Mouse (Mus musculus) layer of hippocampus, adult 9-11 months (tissue): ENCODE results near the gene Rnf24.
"Not testable (repeated sequence)": the region's sequence is repeated elsewhere in the genome, so short reads cannot be mapped to it uniquely, and the experiment has no call there.

Source experiments
- DNase-seq: peaks from one replicate; pipeline ENCODE4 v3.0.0; 2022

The Rnf24 gene

DNA sequence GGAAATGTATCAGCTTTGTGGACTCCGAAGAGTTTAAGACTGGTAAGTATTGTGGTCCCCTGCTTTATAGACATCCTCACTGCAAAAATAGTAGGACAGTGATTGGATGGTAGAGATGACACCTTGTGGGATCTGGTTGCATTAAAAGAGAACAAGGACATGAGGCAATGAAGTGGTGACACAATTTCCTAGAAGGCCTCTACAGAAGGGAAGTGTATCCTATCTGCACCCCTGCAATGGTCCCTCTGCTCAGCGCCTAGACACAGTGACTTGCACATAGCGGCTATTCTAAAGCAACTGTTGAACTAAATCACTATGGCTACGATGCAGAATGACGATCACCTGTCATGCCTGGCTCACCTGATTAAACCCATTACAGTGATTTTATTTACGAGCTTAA is 15.1 kb downstream of the Rnf24 start:
- no peak for DNase-seq

DNA sequence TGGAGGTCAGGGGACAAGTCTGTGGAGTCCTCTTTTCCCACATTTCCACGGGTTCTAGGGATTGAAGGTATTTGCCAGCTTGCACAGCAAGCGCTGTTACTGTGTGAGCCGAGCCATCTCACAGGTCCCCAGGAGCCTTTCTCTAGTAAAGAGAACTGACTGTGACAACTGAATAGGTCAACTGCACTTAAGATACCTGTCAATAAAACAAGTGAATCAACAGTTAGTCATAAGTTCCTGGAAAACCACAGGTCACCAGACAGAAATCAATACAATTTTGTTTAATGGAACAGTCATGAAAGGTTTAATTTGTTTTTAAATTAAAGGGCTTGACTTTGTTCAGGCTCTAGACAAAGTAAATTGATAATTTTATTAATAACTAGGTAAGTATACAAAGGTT is 22.1 kb downstream of the Rnf24 start:
- no peak for DNase-seq

DNA sequence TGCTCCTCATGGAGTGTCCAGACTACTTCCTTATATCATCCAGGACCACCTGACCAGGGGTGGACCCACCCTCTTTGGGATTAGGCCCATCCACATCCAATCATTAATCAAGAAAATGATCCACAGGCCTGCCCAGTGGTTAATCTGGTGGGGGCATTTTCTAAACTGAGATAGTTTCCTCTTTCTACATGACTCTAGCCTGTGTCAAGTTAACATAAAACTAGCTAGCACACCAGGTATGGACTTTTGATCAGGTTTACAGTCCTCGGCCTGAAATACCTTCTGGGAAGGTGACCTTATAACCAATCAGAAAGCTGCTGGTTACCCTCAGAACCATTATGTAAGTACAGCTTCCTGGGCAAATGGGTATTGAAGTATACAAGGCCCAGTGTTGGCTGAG is 23.7 kb downstream of the Rnf24 start:
- DNase-seq, result no peak

DNA sequence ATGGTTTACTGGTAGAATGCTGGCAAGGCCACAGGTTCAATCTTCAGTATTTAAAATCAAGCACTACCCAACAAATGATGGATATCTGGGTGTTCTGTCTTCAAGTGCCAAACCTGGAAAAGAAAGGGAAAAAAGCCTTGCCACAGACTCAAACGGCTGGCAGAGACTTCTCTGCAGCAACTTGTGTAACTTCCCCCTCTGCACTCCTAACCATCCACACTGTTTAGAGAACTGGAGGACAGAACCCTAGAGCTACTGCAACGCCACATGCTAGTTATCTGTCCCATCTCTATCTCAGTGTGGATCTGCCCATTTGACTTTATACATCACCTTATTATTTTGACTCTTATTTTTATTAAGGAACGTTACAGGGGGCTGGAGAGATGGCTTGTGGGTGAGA is 26.6 kb downstream of the Rnf24 start:
- no peak for DNase-seq

DNA sequence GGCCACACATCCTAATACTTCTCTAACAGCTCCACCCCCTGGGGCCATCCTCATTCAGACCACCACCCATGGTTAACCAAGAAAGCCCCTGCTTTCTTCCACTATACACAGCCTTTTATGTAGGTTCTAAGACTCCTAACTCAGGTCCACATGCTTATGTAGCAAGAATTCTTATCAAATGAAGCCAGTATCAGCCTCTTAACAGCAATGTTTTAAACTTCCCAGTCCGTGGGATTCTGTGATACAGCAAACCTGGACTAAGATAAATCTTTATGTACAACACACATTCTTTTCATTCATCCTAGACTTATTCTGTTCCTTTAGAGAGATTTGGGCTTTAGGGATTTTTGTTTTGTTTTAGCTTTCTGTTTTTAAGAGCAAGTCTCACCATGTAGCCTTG is 29.0 kb downstream of the Rnf24 start:
- no peak for DNase-seq

DNA sequence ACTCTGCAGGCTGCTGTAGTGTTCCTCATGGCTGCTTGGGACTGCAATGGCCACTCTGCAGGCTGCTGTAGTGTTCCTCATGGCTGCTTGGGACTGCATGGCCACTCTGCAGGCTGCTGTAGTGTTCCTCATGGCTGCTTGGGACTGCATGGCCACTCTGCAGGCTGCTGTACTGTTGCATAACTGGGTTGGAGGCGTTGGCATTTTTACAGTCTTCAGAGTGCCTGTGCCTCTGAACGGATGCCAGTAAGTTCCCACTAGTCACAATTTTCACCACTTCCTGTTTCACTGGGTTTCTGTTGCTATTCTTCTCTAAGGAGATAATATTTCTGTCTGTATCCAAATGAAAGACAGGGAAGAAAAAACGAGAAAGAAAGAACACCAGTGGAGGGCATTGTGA is 31.5 kb downstream of the Rnf24 start:
- peak; percentile 64 for DNase-seq

DNA sequence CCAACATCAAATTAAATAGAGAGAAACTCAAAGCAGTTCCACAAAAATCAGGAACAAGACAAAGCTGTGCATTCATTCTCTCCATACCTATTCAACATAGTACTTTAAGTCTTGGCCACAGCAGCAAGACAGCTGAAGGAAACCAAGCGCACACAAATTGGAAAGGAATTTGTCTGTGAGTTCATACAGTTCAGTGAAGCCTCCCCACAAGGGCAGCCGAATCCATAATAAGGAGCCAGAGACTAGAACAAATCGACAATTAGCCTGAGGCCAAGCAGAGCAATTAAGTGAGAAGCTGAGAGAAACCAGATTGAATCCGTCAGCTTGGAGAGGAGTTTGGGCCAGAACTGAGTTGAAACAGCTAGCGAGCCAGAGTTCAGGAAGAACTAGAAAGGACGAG is 33.3 kb downstream of the Rnf24 start:
- DNase-seq, result no peak

DNA sequence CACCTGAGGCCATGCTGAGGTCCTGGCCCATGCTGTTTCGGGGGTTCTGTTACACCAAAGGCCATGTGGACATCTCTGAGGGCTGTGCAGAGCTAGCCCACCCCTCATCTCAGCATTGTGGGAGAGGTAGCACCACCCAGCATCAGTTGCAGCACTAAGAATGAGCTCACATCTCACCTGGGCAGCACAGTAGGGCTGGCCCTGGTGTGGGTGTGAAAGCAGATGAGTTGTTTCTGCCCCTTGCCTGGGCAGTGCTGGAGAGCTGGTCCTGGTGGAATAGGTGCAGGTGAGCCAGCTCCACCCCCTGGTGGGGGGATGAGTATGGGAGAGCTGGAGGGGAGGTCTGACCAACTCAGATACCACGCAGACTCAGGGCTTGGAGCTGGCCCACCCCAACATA is 36.5 kb downstream of the Rnf24 start:
- DNase-seq, result no peak

DNA sequence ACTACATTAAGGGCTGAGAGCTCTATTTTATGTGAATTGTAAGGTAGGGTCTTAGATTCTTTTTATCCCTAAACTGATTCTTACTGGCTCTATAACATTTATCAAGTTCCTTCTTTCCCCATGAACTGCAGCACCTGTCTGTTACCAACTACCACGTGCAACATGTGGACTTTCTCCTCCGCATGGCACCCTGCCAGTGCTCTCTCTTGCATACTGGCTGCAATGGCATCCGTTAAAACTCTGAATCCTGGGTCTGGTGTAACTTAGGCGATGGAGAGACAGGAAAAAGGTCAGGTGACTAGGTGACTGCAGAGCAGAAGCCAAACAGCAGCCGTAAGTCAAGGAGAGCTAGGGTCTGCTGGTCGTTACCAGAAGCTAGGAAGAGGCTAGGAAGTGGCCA is 43.4 kb downstream of the Rnf24 start:
- no peak for DNase-seq

DNA sequence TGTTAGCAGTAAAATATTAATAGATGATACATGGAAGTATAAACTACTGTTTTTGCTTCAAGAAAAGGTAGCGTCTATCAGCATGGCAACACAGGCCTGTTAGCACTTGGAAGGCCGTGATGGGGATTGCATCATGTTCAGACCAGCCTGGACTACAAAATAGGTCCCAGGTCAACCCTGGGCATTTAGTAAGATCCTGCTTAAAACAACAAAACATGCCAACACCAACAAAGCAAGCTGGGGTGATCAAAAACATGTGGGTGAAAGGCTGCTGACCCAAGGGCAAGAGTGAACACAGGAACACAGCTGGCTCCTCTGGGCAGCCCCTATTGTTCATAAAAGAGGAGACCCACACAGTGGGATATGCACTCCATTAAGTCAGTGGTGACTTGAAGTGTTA is 44.9 kb downstream of the Rnf24 start:
- no peak for DNase-seq

DNA sequence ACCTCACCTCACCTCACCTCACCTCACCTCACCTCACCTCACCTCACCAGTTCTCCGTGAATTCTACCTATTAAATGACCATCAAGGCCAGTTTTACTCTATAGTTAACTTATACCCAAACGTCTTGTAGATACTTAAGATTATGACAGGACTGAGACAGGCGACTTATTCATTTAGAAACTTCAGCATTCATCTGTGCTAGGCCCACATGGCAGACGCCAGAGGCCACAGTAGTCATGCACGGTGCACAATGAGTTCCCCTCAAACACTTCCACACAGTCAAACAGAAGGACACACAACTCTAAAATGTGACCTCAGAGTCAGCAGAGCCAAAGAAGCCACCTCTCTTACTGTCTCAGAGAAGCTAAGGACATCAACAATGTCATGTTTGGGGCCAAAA is 45.3 kb downstream of the Rnf24 start:
- no peak for DNase-seq

DNA sequence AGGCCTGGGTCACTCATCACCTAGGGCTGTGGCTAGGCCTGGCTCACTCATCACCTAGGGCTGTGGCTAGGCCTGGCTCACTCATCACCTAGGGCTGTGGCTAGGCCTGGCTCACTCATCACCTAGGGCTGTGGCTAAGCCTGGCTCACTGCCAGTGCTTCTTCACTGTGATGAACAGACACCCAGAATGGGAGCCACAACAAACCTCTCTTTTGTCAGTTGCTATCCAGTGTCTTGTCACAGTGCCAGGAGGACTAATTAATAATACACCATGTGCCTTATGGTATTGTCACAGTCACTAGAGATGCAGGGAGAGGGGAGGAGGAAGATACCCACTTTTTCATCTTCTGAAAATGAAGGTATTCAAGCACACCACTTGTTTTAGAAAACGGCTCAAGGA is 47.5 kb downstream of the Rnf24 start:
- DNase-seq, result peak; percentile 59

DNA sequence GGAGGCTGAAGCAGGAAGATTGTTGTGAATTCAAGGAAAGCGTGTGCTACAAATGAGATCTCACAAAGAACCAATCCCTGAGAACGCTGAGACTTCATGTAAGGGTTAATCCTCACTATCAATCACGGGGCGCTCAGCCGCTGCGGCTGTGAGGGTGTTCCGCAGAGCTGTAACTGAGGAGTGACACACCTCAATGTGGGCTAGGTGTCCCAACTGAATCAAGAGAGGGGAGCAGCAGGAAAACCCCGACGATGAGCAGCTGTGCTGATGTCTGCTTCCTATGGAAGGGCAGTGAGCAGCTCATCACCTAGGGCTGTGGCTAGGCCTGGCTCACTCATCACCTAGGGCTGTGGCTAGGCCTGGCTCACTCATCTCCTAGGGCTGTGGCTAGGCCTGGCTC is 48.2 kb downstream of the Rnf24 start:
- no peak for DNase-seq

DNA sequence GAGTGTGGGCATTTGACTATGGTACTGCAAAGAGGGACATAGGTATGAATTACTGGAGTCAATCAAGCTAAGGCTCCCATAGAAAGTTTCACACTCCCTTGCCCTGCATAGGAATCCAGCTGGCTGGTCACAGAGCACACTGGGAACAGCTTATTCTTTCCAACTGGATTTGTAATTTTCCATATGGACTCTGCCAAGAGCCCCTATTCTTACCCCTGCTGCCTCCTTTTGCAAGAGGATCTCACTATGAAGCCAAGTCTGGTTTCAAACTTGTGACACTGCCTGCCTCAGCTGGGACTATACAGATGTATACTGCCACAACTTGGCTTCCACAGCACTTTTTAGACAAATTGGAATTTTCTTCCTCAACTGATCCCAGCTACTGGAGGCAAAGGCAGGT is 51.1 kb downstream of the Rnf24 start:
- no peak for DNase-seq

DNA sequence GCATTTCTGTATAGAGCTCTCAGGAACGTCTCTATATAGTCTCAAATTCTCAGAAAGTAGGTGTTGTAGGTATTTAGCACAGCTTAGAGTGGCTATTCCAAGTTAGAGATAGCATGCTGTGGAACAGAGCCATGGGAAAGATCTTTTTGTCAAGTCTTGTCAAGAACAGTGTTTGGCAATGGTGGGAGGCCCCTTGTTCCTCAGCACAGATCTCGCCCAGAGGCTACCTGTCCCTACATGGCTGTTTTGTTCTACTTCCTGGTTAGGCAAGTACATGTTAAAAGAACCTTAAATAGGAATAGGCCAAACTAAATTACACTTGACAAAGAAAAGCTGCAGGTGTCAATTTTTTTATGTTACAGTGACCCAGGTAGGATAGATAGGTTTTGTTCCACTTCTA is 52.2 kb downstream of the Rnf24 start:
- no peak for DNase-seq

DNA sequence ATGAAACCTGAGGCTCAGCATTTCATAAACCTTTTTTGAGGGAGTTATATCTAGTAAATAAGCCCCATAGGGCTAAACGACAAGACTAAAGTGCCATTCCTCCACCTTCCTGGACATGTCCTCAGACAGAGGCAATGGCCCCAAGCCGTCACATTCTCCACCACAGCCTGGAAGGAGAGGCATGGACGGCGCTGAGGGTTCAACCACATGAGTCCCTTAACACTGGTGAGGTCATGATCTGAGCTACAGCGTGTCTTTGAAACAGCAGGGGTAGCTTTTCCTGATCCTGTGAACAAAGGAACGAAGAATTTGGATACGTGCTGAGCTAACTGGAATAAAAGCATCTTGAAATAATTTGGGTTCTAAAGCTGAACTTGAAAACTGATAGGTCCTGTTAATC is 54.0 kb downstream of the Rnf24 start:
- not testable (repeated sequence) for DNase-seq

DNA sequence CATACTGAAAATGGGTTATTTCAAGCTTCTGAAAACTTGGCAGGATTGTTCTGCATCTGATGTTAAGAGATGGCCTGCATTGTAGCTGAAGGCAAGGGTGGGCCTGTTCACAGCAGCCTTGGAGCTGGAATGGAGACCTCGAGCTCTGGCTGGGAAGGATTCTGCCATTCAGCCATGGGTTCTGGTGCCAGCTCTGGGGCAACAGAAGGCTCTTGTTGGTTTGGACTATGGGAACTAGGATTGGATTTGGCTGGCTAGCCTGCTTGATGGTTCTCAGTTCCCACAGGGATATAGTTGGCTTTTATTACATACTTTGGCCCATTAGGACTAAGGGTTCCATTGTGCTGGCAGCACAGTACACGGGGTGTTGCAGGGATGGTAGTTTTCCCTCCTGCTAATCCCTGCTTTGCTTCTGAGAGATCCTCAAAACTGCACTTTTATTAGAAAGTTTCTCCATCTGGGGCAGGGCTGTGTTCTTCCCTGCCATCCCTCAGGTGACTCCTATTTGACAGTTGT is 55.9 kb downstream of the Rnf24 start:
- DNase-seq, result peak; percentile 36

DNA sequence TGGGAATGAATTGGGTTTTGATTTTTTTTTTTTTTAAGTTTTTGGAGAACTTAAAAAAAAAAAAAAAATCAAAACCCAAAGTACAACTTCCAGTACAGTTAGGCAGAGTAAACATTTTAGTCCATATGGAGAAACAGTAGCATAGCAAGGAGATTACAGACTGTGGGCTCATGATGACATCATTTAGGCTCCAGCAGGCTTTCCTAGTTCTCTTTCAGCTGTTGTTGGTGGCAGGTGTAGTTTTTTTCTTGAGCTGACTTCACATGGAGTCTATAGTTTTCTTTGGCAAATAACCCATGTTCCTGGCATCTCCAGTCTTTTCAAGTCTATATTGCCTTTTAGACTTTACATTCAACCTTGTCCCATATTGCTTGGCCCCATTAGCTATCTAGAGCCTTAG is 62.0 kb downstream of the Rnf24 start:
- no peak for DNase-seq

DNA sequence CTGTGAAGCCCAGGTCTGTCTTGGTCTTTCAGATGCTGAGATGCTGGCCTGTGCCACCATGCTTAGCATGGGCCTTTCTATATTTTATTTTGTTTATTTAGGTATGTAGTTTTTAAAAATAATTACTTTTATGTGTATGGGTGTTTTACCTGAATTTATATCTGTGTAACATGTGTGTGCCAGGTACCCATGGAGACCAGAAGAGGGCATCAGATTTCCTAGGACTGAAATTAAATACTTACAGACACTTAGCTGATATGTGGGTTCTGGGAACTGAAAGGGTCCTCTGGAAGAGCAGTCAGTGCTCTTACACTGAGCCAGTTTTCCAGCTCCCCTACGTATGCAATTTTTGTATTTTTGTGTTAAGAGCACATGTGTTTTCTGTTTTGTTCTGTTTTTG is 66.4 kb downstream of the Rnf24 start:
- DNase-seq, result no peak

DNA sequence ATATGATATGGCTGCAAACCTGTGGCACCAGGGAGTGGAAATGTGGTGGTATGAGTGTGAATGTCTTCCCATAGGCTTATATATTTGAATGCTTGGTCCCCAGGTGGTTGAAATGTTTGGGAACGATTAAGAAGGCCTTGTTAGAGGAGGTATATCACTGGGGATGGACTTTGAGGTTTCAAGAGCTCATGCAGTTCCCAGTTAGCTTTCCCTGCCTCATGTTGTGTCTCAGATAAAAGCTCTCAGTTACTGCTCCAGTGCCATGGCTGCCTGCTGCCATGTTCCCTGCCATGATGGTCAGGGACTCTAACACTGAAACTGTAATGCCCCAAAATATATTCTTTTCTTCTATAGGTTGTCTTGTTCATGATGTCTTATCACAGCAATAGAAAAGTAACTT is 71.1 kb downstream of the Rnf24 start:
- DNase-seq, result no peak

DNA sequence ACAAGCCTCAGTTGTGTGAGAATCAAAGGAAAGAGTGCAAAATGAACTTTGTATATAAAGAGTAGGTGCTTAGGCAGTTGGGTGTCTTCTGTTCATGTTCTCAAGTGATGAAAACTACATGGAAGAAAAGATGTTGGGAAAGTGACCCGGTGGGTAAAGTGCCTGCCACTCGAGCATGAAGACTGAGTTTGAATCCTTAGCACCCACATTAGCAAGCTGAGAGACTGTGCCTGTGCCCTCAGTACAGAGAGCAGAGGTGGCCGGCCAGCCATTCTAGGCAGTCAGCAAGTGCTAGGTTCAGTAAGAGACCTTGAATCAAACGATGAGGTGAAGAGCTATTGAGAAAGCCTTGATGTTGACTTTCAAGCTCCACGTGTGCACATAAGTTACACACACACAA is 76.0 kb downstream of the Rnf24 start:
- DNase-seq, result no peak

DNA sequence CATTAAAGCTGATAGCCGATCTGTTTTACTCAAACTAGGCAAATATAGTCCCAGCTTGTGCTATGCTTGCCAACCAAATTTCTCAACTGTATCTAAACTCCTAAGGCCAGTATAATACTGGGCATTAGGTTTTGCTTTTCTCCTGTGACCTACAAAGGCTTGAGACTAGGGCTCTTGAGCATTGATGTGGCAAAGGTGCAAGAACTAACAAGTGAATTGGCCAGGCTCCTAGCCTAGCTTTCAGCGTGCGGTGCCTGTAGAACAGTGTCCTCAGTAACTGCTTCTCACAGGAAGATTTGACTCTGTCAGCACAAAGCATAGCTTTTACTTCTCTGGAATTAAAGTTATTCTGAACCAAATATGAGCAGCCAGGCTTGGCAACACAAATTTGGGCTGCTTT is 77.2 kb downstream of the Rnf24 start:
- no peak for DNase-seq

DNA sequence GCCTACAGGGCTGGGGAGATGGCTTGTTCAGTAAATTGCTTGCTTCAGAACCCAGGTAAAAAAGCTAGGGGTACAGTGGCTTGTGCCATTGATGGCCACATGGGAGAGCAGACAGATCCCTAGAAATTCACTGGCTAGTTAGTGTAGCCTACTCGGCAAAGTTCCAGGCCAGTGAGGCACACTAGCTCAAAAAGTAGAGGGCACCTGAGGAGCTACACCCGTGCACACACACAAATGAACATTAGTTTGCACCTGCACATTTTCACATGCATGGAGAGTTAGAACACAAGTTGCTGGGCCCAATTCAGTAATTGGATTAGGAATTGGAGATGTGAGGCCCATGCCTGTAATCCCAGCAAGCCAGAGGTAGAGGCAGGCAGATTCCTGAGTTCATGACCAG is 87.6 kb downstream of the Rnf24 start:
- no peak for DNase-seq

DNA sequence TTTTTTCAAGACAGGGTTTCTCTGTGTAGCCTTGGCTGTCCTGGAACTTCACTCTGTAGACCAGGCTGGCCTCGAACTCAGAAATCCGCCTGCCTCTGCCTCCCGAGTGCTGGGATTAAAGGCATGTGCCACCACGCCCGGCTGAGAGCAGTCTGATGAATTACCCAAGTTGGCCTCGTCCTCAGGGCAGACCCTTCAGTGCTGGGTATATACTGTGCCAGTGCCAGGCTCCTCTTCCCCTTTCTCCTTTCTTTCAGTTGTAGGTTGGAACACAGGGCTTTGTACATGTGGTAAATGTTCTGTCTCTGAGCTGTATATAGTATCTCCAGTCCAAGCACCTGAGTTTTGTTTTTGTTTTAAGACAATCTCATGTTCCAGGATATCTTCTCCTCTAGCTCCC is 88.7 kb downstream of the Rnf24 start:
- no peak for DNase-seq

DNA sequence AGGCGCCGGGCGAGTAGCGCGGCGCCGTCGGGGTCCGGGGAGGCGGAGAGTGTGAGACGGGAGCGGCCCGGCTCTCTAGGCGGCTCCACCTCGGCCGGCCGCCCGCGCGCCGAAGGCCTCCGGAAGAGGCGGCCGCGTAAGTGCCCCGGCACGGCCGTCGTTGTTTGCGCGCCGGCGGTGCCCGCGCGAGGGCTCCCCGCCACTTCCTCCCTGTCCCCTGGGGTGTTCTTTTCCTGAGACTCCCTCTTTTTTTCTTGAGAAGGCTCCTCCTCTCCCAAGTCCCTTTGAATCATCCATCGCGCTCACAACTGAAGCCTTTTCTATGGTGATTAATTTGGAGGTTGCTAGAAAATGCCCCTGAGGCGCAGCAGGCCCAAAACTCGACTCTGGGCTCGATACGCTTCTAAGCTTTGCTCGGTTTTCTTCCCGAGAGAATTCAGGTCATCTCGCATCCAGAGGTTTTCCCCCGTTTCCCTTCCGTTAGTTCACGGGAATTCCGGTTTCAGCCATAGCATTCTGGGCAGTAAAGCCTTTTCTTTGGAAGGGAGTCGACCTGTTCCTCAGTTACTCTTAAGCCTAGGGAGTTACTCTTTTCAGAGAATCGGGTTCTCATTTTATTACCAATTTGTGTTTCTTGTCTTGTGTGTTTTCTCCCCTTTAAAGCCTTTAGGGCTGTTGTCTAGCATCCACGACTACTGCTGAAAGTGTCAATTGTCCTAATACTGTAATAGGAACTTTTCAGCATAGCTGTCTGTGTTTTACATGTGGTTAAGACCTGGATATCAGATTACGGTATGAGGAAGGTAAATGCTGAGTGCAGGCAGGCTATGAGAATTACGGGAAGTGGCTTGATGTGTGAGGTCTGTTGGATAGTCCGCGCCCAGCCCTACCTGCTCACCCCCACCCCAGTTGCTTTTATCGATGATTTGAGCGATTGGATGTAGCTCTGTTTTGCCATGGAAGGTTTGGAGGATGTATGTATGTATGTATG is 89.7 kb downstream of the Rnf24 start:
- DNase-seq, result no peak
